Mouse (Mus musculus) lung, embryonic 16.5 days (tissue): ENCODE measurements around the gene Sh3bp5l. TPM values are rescaled to one million over a fixed set of nuclear protein-coding genes. Genes with fewer than 3 reads are reported as not detected.
A peak's percentile ranks its signal among the peaks of the same experiment; 100 is the strongest.
"Not testable (repeated sequence)": the region's sequence is repeated elsewhere in the genome, so short reads cannot be mapped to it uniquely, and the experiment has no call there.

Experiments used
- ATAC-seq: fragments of 200-750 bp; cut with Nextera tagmentation; 2 replicates; pipeline ENCODE4 v1.8.0; 2017; ENCODE audit warnings: low read depth, mild to moderate bottlenecking, moderate library complexity
- H3K27ac ChIP-seq: fragments of 300-500 bp; sonication (generic); 2 replicates; pipeline ENCODE4 v1.5.1; 2014; ENCODE audit warnings: mild to moderate bottlenecking, control low read depth, low read length
- H3K27me3 ChIP-seq: fragments of 300-500 bp; sonication (generic); 2 replicates; pipeline ENCODE4 v1.6.1; 2014; ENCODE audit warnings: low read depth, low read length, mixed read lengths; ENCODE audit not compliant: control insufficient read depth, insufficient read depth
- H3K36me3 ChIP-seq: fragments of 300-500 bp; sonication (generic); 2 replicates; pipeline ENCODE4 v1.6.1; 2014; ENCODE audit warnings: low read length; ENCODE audit not compliant: control insufficient read depth, insufficient read depth
- H3K4me1 ChIP-seq: fragments of 300-500 bp; sonication (generic); replicated peaks from 2 replicates; pipeline ENCODE4 v1.6.1; 2014; ENCODE audit warnings: low read length, mixed read lengths; ENCODE audit not compliant: control insufficient read depth, insufficient read depth
- H3K4me2 ChIP-seq: fragments of 300-500 bp; sonication (generic); 2 replicates; pipeline ENCODE4 v1.6.1; 2014; ENCODE audit warnings: low read depth, low read length, control low read depth
- H3K4me3 ChIP-seq: fragments of 300-500 bp; sonication (generic); 2 replicates; pipeline ENCODE4 v1.5.1; 2014; ENCODE audit warnings: mild to moderate bottlenecking, low read length, control low read depth
- H3K9ac ChIP-seq: fragments of 300-500 bp; sonication (generic); 2 replicates; pipeline ENCODE4 v1.6.1; 2014; ENCODE audit warnings: low read length, control low read depth
- H3K9me3 ChIP-seq: fragments of 300-500 bp; sonication (generic); 2 replicates; pipeline ENCODE4 v1.6.1; 2016; ENCODE audit warnings: low read length; ENCODE audit not compliant: control insufficient read depth
- WGBS: fragments of 180-500 bp; shearing (Covaris S2); extraction: QIAGEN DNeasy Blood & Tissue Kit; methylation state at CpG from one replicate; pipeline ENCODE4 v1.1.7; 2014; 5-methylcytosine and 5-hydroxymethylcytosine counted together
- polyA plus RNA-seq: library from polyadenylated mRNA; unstranded; fragments of >200 nt; fragmentation: Nextera tagmentation; extraction: Ambion mirVana; gene quantifications from 2 replicates; pipeline ENCODE4 v1.2.1, GENCODE M21; 2015

The Sh3bp5l gene
- polyA plus RNA-seq, 1 experiment from 2014 or later: 35.1 TPM

GRCm38 (mm10) chr11:58301837-58302754 is 28.4 kb upstream of the Sh3bp5l start:
- ATAC-seq: peak; percentile 93
- WGBS: under 1% methylated on average over 36 of the region's 36 CpGs

GRCm38 (mm10) chr11:58302774-58303445 is 27.6 kb upstream of the Sh3bp5l start:
- Histone ChIP-seq H3K4me1 (peaks cover 4% of the 10 kb centered on the region), H3K4me2 (peak overlapping the region; percentile 67), H3K4me3 (peak overlapping the region; percentile 74), H3K27ac (peak overlapping the region; percentile 93), H3K36me3 (no peaks in the 10 kb centered on the region), H3K27me3 (no peaks in the 10 kb centered on the region), H3K9ac (peak overlapping the region; percentile 74), H3K9me3 (no peaks in the 10 kb centered on the region)
- peak; percentile 41 for ATAC-seq
- under 1% methylated on average over 26 of the region's 26 CpGs for WGBS

More at GRCm38 (mm10) chr11:58301837-58302754, 28.4 kb upstream of the Sh3bp5l start:
- Histone ChIP-seq H3K4me2 (peak overlapping the region; percentile 67), H3K4me3 (peak overlapping the region; percentile 74), H3K36me3 (no peaks in the 10 kb centered on the region), H3K27me3 (no peaks in the 10 kb centered on the region), H3K9ac (peak overlapping the region; percentile 74), H3K9me3 (no peaks in the 10 kb centered on the region), H3K27ac (peak overlapping the region; percentile 93), H3K4me1 (peaks cover 4% of the 10 kb centered on the region)

GRCm38 (mm10) chr11:58303594-58303993 is 26.9 kb upstream of the Sh3bp5l start:
- no peaks in the 10 kb centered on the region for H3K27me3 ChIP-seq
- peak overlapping the region; percentile 44 for H3K4me2 ChIP-seq
- H3K9me3 ChIP-seq: no peaks in the 10 kb centered on the region
- peak overlapping the region; percentile 44; the same call in 1 of the 2 replicates for H3K9ac ChIP-seq
- WGBS: 16% methylated on average over 7 of the region's 7 CpGs
- peaks cover 4% of the 10 kb centered on the region for H3K4me1 ChIP-seq
- no peak overlapping the region; the same call in 1 of the 2 replicates for H3K4me3 ChIP-seq
- no peak overlapping the region for H3K27ac ChIP-seq
- no peak for ATAC-seq
- H3K36me3 ChIP-seq: no peaks in the 10 kb centered on the region

- not testable (repeated sequence) for H3K27ac ChIP-seq, H3K27me3 ChIP-seq, ATAC-seq, H3K4me2 ChIP-seq, H3K4me1 ChIP-seq, H3K4me3 ChIP-seq, H3K9ac ChIP-seq, H3K9me3 ChIP-seq, H3K36me3 ChIP-seq
- WGBS: 91% methylated on average over 8 of the region's 8 CpGs
Observed at GRCm38 (mm10) chr11:58305299-58305698, 25.2 kb upstream of the Sh3bp5l start.

- peak within 1 kb of the TSS; percentile 89 for H3K4me2 ChIP-seq
- no peaks in the 10 kb centered on the region for H3K36me3 ChIP-seq
- no peaks in the 10 kb centered on the region for H3K9me3 ChIP-seq
- H3K9ac ChIP-seq: peak within 1 kb of the TSS; percentile 70
- H3K27ac ChIP-seq: peak within 1 kb of the TSS; percentile 74
- peak; percentile 67 for ATAC-seq
- under 1% methylated on average over 34 of the region's 34 CpGs for WGBS
- no peaks in the 10 kb centered on the region for H3K27me3 ChIP-seq
- H3K4me1 ChIP-seq: peaks cover 4% of the 10 kb centered on the region
- H3K4me3 ChIP-seq: peak within 1 kb of the TSS; percentile 61
Observed at GRCm38 (mm10) chr11:58306860-58307308, 23.6 kb upstream of the Sh3bp5l start, which contains the start of gene Zfp692. Zfp692 (plus strand) TSS chr11:58307069.

GRCm38 (mm10) chr11:58307411-58308080 is 23.0 kb upstream of the Sh3bp5l start:
- no peaks in the 10 kb centered on the region for H3K36me3 ChIP-seq

GRCm38 (mm10) chr11:58308661-58309060 is 21.9 kb upstream of the Sh3bp5l start:
- whole genome bisulfite sequencing: 89% methylated on average over 9 of the region's 9 CpGs
- ATAC-seq: no peak
- H3K4me3 ChIP-seq: no peak overlapping the region
- no peaks in the 10 kb centered on the region for H3K9me3 ChIP-seq
- H3K27me3 ChIP-seq: no peaks in the 10 kb centered on the region
- H3K36me3 ChIP-seq: no peaks in the 10 kb centered on the region
- H3K9ac ChIP-seq: no peak overlapping the region
- no peak overlapping the region for H3K27ac ChIP-seq
- H3K4me1 ChIP-seq: peaks cover 1% of the 10 kb centered on the region
- H3K4me2 ChIP-seq: no peak overlapping the region

More at GRCm38 (mm10) chr11:58307411-58308080, 23.0 kb upstream of the Sh3bp5l start:
- under 1% methylated on average over 42 of the region's 42 CpGs for WGBS
- H3K9me3 ChIP-seq: no peaks in the 10 kb centered on the region
- H3K4me1 ChIP-seq: peaks cover 4% of the 10 kb centered on the region
- peak overlapping the region; percentile 74 for H3K27ac ChIP-seq
- peak overlapping the region; percentile 89 for H3K4me2 ChIP-seq
- no peaks in the 10 kb centered on the region for H3K27me3 ChIP-seq
- peak overlapping the region; percentile 61 for H3K4me3 ChIP-seq
- H3K9ac ChIP-seq: peak overlapping the region; percentile 70
- ATAC-seq: peak; percentile 83

GRCm38 (mm10) chr11:58314069-58314468 is 16.5 kb upstream of the Sh3bp5l start:
- Histone ChIP-seq H3K4me3 (no peak overlapping the region), H3K27me3 (no peaks in the 10 kb centered on the region), H3K9me3 (no peaks in the 10 kb centered on the region), H3K36me3 (peaks cover 13% of the 10 kb centered on the region), H3K4me1 (no peaks in the 10 kb centered on the region), H3K9ac (no peak overlapping the region), H3K27ac (no peak overlapping the region), H3K4me2 (no peak overlapping the region)
- 84% methylated on average over 6 of the region's 6 CpGs for WGBS
- no peak for ATAC-seq
